Mouse (Mus musculus) cerebellum, postnatal 14 days (tissue): ENCODE measurements around the gene Tab3.

Experiments
- DNase-seq, 2 experiments: peaks; one replicate each; pipeline ENCODE4 v3.0.0; 2021; ENCODE audit warnings: mixed read lengths in 2 of 2

Gene Tab3

GRCm38 (mm10) chrX:85573532-85574181 lies at the start of gene Tab3:
TSS of gene Tab3 (plus strand) at chrX:85574022.
- DNase-seq: peak; percentile 96

GRCm38 (mm10) chrX:85525545-85525944 lies 48.3 kb upstream of the Tab3 start:
- no peak for DNase-seq

- DNase-seq: peak in 1 of 2 experiments; percentile 1
These were observed 47.4 kb upstream of the Tab3 start for GRCm38 (mm10) chrX:85526263-85527019.

GRCm38 (mm10) chrX:85558931-85559330 lies 14.9 kb upstream of the Tab3 start:
- DNase-seq: no peak

GRCm38 (mm10) chrX:85566256-85566655 lies 7.6 kb upstream of the Tab3 start:
- no peak for DNase-seq

GRCm38 (mm10) chrX:85574182-85574541 lies 340 bp downstream of the Tab3 start:
- peak in 1 of 2 experiments; percentile 36 for DNase-seq

GRCm38 (mm10) chrX:85576310-85576709 lies 2.5 kb downstream of the Tab3 start:
- no peak for DNase-seq

- no peak for DNase-seq
These were observed 6.9 kb downstream of the Tab3 start for GRCm38 (mm10) chrX:85580768-85581167.

- no peak for DNase-seq
These were observed 8.7 kb downstream of the Tab3 start for GRCm38 (mm10) chrX:85582517-85582916.

- no peak for DNase-seq
These were observed 11.8 kb downstream of the Tab3 start for GRCm38 (mm10) chrX:85585575-85585974.

GRCm38 (mm10) chrX:85614701-85615100 lies 40.9 kb downstream of the Tab3 start:
- DNase-seq: no peak

GRCm38 (mm10) chrX:85646204-85646777 lies 72.5 kb downstream of the Tab3 start:
- DNase-seq: peak; percentile 9 to 38

- DNase-seq: peak; percentile 43 to 49
These were observed 103.0 kb downstream of the Tab3 start for GRCm38 (mm10) chrX:85676808-85677207.

- DNase-seq: no peak
These were observed 108.3 kb downstream of the Tab3 start for GRCm38 (mm10) chrX:85682125-85682524.

GRCm38 (mm10) chrX:85683723-85684122 lies 109.9 kb downstream of the Tab3 start:
- no peak for DNase-seq
